Mouse (Mus musculus): ENCODE data around the gene Dbnl. TPM values are rescaled to one million over a fixed set of nuclear protein-coding genes. Genes with fewer than 3 reads are reported as not detected.
"Not testable (repeated sequence)": the region's sequence is repeated elsewhere in the genome, so short reads cannot be mapped to it uniquely, and the experiment has no call there.

The Dbnl gene
- polyA plus RNA-seq, 1 experiment, result 91.3 TPM

DNA sequence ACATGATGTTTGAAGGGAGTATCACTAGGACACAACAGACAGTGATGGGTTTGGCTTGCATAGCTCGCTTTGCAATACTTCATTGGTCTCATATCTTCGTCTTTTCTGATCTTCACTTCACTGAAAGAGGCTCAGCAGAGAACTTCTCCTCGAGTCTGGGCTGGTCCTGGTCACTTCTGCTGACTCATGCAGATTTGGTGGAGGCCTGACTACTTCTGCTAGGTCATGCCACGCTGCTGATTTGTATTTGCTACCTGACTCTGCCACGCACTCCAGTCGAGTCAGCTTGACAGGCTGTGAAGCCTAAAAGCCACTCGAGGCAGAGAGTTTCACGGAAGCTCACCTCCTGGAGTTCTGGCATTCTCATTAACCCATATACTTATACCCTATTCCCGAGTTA, 19.7 kb downstream of the Dbnl start:
- H3K4me3 ChIP-seq (ENCODE audit: insufficient read depth, poor library complexity, severe bottlenecking), result no peak overlapping the region
- no peak overlapping the region for H3ac ChIP-seq (ENCODE audit: control insufficient read depth, insufficient read length, low read depth)
- no peaks in the 10 kb centered on the region for H3K79me3 ChIP-seq (ENCODE audit: low read depth)
- H3K36me3 ChIP-seq (ENCODE audit: control insufficient read depth, insufficient read depth), result no peaks in the 10 kb centered on the region
- no peaks in the 10 kb centered on the region for H3K79me2 ChIP-seq (ENCODE audit: control insufficient read depth, insufficient read depth)
- no peaks in the 10 kb centered on the region for H3K27me3 ChIP-seq (ENCODE audit: control insufficient read depth, insufficient read depth, insufficient read length)
- TF ChIP-seq CEBPB (IDR thresholded peaks at IDR 0.05; ENCODE audit: low read depth) (no peak), MAX (IDR thresholded peaks at IDR 0.05) (no peak), MYOG (IDR thresholded peaks at IDR 0.05; ENCODE audit: control insufficient read depth, extremely low read depth, insufficient read length) (no peak), CTCF (IDR thresholded peaks at IDR 0.05; ENCODE audit: control insufficient read depth, insufficient read depth, insufficient read length) (no peak), FOSL1 (IDR thresholded peaks at IDR 0.05; ENCODE audit: insufficient read depth, low read length, poor library complexity, severe bottlenecking) (no peak)

DNA sequence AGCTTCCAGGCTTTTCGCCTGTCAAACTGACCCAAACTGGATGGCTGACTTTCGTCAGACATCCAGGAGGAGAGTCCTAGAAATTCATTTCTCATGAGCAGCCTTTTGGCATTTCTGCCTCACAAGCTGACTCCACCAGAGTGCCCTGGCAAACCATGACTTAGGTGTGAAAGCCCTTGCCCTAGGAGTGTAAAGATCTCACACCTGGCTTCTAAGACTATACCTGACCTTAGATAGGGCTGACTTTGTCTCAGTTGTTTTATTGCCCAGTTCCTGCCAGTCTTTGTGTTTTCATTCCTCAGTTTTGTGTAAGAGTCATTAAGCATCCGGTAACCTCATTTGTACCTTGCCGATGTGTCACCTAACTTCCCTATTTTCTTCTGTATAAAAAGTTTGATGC, 21.2 kb downstream of the Dbnl start:
- not testable (repeated sequence) for H3K27me3 ChIP-seq (ENCODE audit: control insufficient read depth, insufficient read depth, insufficient read length); H3K79me3 ChIP-seq (ENCODE audit: low read depth); H3K4me3 ChIP-seq (ENCODE audit: insufficient read depth, poor library complexity, severe bottlenecking); H3K36me3 ChIP-seq (ENCODE audit: control insufficient read depth, insufficient read depth); H3ac ChIP-seq (ENCODE audit: control insufficient read depth, insufficient read length, low read depth); H3K79me2 ChIP-seq (ENCODE audit: control insufficient read depth, insufficient read depth)

DNA sequence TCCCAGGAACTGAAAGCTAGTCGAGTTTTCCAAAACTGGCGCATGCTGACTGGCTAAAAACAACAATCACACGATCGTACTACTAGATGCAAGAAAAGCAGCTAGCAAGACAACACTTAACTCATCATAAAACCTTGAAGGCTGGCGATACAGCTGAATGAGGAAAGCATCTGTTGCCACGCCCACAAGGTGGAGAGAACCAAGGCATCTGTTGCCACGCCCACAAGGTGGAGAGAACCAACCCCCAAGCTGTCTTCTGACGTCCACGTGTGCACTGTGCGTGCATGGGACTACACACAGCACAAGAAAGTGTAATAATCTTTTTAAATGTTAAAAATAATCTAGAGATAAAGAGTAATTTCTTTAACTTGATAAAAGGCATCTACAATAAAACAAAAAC, 25.1 kb downstream of the Dbnl start:
- TF ChIP-seq MYOG (IDR thresholded peaks at IDR 0.05; ENCODE audit: control insufficient read depth, extremely low read depth, insufficient read length), result no peak
- no peak for TF ChIP-seq MAX (IDR thresholded peaks at IDR 0.05)
- no peak for TF ChIP-seq MYOD1 (IDR thresholded peaks at IDR 0.05; ENCODE audit: control insufficient read depth, insufficient read length, low read depth)
- no peak for TF ChIP-seq CTCF (IDR thresholded peaks at IDR 0.05; ENCODE audit: control insufficient read depth, insufficient read depth, insufficient read length)
- TF ChIP-seq FOSL1 (IDR thresholded peaks at IDR 0.05; ENCODE audit: insufficient read depth, low read length, poor library complexity, severe bottlenecking), result no peak
- no peak for TF ChIP-seq USF1 (IDR thresholded peaks at IDR 0.05; ENCODE audit: low read depth)
- no peak for TF ChIP-seq CEBPB (IDR thresholded peaks at IDR 0.05; ENCODE audit: low read depth)
- Histone ChIP-seq H3K36me3 (ENCODE audit: control insufficient read depth, insufficient read depth) (no peaks in the 10 kb centered on the region), H3K79me3 (ENCODE audit: low read depth) (no peaks in the 10 kb centered on the region)

GRCm38 (mm10) chr11:5819223-5819622, 30.9 kb downstream of the Dbnl start:
- H3K79me2 ChIP-seq (ENCODE audit: control insufficient read depth, insufficient read depth), result no peaks in the 10 kb centered on the region
- no peaks in the 10 kb centered on the region for H3K36me3 ChIP-seq (ENCODE audit: control insufficient read depth, insufficient read depth)
- no peaks in the 10 kb centered on the region for H3K79me3 ChIP-seq (ENCODE audit: low read depth)
- H3ac ChIP-seq (ENCODE audit: control insufficient read depth, insufficient read length, low read depth), result no peak overlapping the region
- no peak overlapping the region for H3K4me3 ChIP-seq (ENCODE audit: insufficient read depth, poor library complexity, severe bottlenecking)
- H3K27me3 ChIP-seq (ENCODE audit: control insufficient read depth, insufficient read depth, insufficient read length), result no peaks in the 10 kb centered on the region
- TF ChIP-seq CTCF (IDR thresholded peaks at IDR 0.05; ENCODE audit: control insufficient read depth, insufficient read depth, insufficient read length) (no peak), FOSL1 (IDR thresholded peaks at IDR 0.05; ENCODE audit: insufficient read depth, low read length, poor library complexity, severe bottlenecking) (no peak), MYOD1 (IDR thresholded peaks at IDR 0.05; ENCODE audit: control insufficient read depth, insufficient read length, low read depth) (no peak), CEBPB (IDR thresholded peaks at IDR 0.05; ENCODE audit: low read depth) (no peak), USF1 (IDR thresholded peaks at IDR 0.05; ENCODE audit: low read depth) (no peak), MAX (IDR thresholded peaks at IDR 0.05) (no peak)

More for the DNA sequence above, 25.1 kb downstream of the Dbnl start:
- Histone ChIP-seq H3ac (ENCODE audit: control insufficient read depth, insufficient read length, low read depth) (no peak overlapping the region), H3K79me2 (ENCODE audit: control insufficient read depth, insufficient read depth) (no peaks in the 10 kb centered on the region), H3K27me3 (ENCODE audit: control insufficient read depth, insufficient read depth, insufficient read length) (no peaks in the 10 kb centered on the region), H3K4me3 (ENCODE audit: insufficient read depth, poor library complexity, severe bottlenecking) (no peak overlapping the region)

GRCm38 (mm10) chr11:5825432-5825831, 37.1 kb downstream of the Dbnl start:
- no peak overlapping the region for H3ac ChIP-seq (ENCODE audit: control insufficient read depth, insufficient read length, low read depth)
- H3K27me3 ChIP-seq (ENCODE audit: control insufficient read depth, insufficient read depth, insufficient read length), result no peaks in the 10 kb centered on the region
- no peaks in the 10 kb centered on the region for H3K79me3 ChIP-seq (ENCODE audit: low read depth)
- no peaks in the 10 kb centered on the region for H3K79me2 ChIP-seq (ENCODE audit: control insufficient read depth, insufficient read depth)
- no peak for TF ChIP-seq MYOG (IDR thresholded peaks at IDR 0.05; ENCODE audit: control insufficient read depth, extremely low read depth, insufficient read length)
- TF ChIP-seq MAX (IDR thresholded peaks at IDR 0.05), result no peak
- TF ChIP-seq FOSL1 (IDR thresholded peaks at IDR 0.05; ENCODE audit: insufficient read depth, low read length, poor library complexity, severe bottlenecking), result no peak
- no peak for TF ChIP-seq USF1 (IDR thresholded peaks at IDR 0.05; ENCODE audit: low read depth)
- TF ChIP-seq CEBPB (IDR thresholded peaks at IDR 0.05; ENCODE audit: low read depth), result no peak
- no peak for TF ChIP-seq MYOD1 (IDR thresholded peaks at IDR 0.05; ENCODE audit: control insufficient read depth, insufficient read length, low read depth)
- no peak for TF ChIP-seq CTCF (IDR thresholded peaks at IDR 0.05; ENCODE audit: control insufficient read depth, insufficient read depth, insufficient read length)
- H3K4me3 ChIP-seq (ENCODE audit: insufficient read depth, poor library complexity, severe bottlenecking), result no peak overlapping the region
- H3K36me3 ChIP-seq (ENCODE audit: control insufficient read depth, insufficient read depth), result peaks cover 8% of the 10 kb centered on the region

GRCm38 (mm10) chr11:5827931-5828330, 39.6 kb downstream of the Dbnl start:
- H3ac ChIP-seq (ENCODE audit: control insufficient read depth, insufficient read length, low read depth), result no peak overlapping the region
- H3K36me3 ChIP-seq (ENCODE audit: control insufficient read depth, insufficient read depth), result peaks cover 30% of the 10 kb centered on the region
- no peaks in the 10 kb centered on the region for H3K27me3 ChIP-seq (ENCODE audit: control insufficient read depth, insufficient read depth, insufficient read length)
- TF ChIP-seq MAX (IDR thresholded peaks at IDR 0.05), result no peak
- no peaks in the 10 kb centered on the region for H3K79me2 ChIP-seq (ENCODE audit: control insufficient read depth, insufficient read depth)
- H3K4me3 ChIP-seq (ENCODE audit: insufficient read depth, poor library complexity, severe bottlenecking), result no peak overlapping the region
- no peaks in the 10 kb centered on the region for H3K79me3 ChIP-seq (ENCODE audit: low read depth)
